Mouse (Mus musculus) 3T3-L1 (cell line): ENCODE measurements around the gene Olfr803.

Experiments
- DNase-seq: peaks from one replicate; pipeline ENCODE4 v3.0.0-alpha.2; 2015; ENCODE audit warnings: low read depth, low spot score

The Olfr803 gene

GRCm38 (mm10) chr10:129694186-129694585 lies at the start of gene Olfr803:
Gene Olfr803 (minus strand): TSS chr10:129694286.
- DNase-seq = no peak

GRCm38 (mm10) chr10:129741821-129742220 lies 47.7 kb upstream of the Olfr803 start, which contains the start of gene Olfr806:
Gene Olfr806 (minus strand): TSS chr10:129741921.
- DNase-seq = no peak

- DNase-seq = no peak
These were observed 35.2 kb upstream of the Olfr803 start, which contains the start of gene Olfr805 for GRCm38 (mm10) chr10:129729275-129729674. Gene Olfr805 (minus strand): TSS chr10:129729375.

- DNase-seq = no peak
These were observed 8.8 kb upstream of the Olfr803 start, which contains the start of gene Olfr804 for GRCm38 (mm10) chr10:129702910-129703309. Gene Olfr804 (plus strand): TSS chr10:129703210.

- DNase-seq = no peak
These were observed 6.0 kb downstream of the Olfr803 start, which contains the start of gene Olfr802 for GRCm38 (mm10) chr10:129688069-129688468. Gene Olfr802 (minus strand): TSS chr10:129688169.

- no peak for DNase-seq
These were observed 20.3 kb downstream of the Olfr803 start, which contains the start of gene Olfr801 for GRCm38 (mm10) chr10:129673765-129674164. Gene Olfr801 (minus strand): TSS chr10:129673865.

- no peak for DNase-seq
These were observed 36.7 kb downstream of the Olfr803 start, which contains the start of gene Olfr800 for GRCm38 (mm10) chr10:129657394-129657793. Gene Olfr800 (plus strand): TSS chr10:129657694.

- no peak for DNase-seq
These were observed 42.3 kb downstream of the Olfr803 start for GRCm38 (mm10) chr10:129651763-129652162.
